Mouse (Mus musculus) heart, embryonic 13.5 days (tissue): ENCODE measurements around the gene Vezt. TPM values are rescaled to one million over a fixed set of nuclear protein-coding genes. Genes with fewer than 3 reads are reported as not detected.

Source experiments
- ATAC-seq: fragments of 200-750 bp; cut with Nextera tagmentation; 2 replicates; pipeline ENCODE4 v1.8.0; 2017; ENCODE audit warnings: moderate TSS enrichment; ENCODE audit not compliant: insufficient number of reproducible peaks, low FRiP score, low TSS enrichment; ENCODE audit errors: extremely low read depth
- H3K27ac ChIP-seq: fragments of 300-500 bp; sonication (generic); replicated peaks from 2 replicates; pipeline ENCODE4 v1.5.1; 2015; ENCODE audit warnings: moderate library complexity, mild to moderate bottlenecking, inconsistent platforms
- H3K27me3 ChIP-seq: fragments of 300-500 bp; sonication (generic); replicated peaks from 2 replicates; pipeline ENCODE4 v1.6.1; 2015; ENCODE audit warnings: mild to moderate bottlenecking, inconsistent platforms
- H3K36me3 ChIP-seq: fragments of 300-500 bp; sonication (generic); 2 replicates; pipeline ENCODE4 v1.6.1; 2015; ENCODE audit warnings: mild to moderate bottlenecking, inconsistent platforms
- H3K4me1 ChIP-seq: fragments of 300-500 bp; sonication (generic); 2 replicates; pipeline ENCODE4 v1.6.1; 2015; ENCODE audit warnings: inconsistent platforms
- H3K4me2 ChIP-seq: fragments of 300-500 bp; sonication (generic); 2 replicates; pipeline ENCODE4 v1.6.1; 2015; ENCODE audit warnings: inconsistent platforms, mild to moderate bottlenecking, moderate library complexity
- H3K4me3 ChIP-seq: fragments of 300-500 bp; sonication (generic); 2 replicates; pipeline ENCODE4 v1.5.1; 2015; ENCODE audit warnings: moderate library complexity, mild to moderate bottlenecking, inconsistent platforms
- H3K9ac ChIP-seq: fragments of 300-500 bp; sonication (generic); 2 replicates; pipeline ENCODE4 v1.6.1; 2015; ENCODE audit warnings: inconsistent platforms, mild to moderate bottlenecking, moderate library complexity
- H3K9me3 ChIP-seq: fragments of 300-500 bp; sonication (generic); 2 replicates; pipeline ENCODE4 v1.6.1; 2016; ENCODE audit warnings: inconsistent platforms
- WGBS: fragments of 180-500 bp; shearing (Covaris S2); methylation state at CpG from one replicate; pipeline ENCODE4 v1.1.7; 2015; ENCODE audit warnings: mixed read lengths; 5-methylcytosine and 5-hydroxymethylcytosine counted together
- polyA plus RNA-seq: library from polyadenylated mRNA; unstranded; fragments of >200 nt; fragmentation: Nextera tagmentation; extraction: Ambion mirVana; gene quantifications from 2 replicates; pipeline ENCODE4 v1.2.1, GENCODE M21; 2015

Vezt gene
- polyA plus RNA-seq, 1 experiment from 2014 or later: 23.2 TPM

DNA sequence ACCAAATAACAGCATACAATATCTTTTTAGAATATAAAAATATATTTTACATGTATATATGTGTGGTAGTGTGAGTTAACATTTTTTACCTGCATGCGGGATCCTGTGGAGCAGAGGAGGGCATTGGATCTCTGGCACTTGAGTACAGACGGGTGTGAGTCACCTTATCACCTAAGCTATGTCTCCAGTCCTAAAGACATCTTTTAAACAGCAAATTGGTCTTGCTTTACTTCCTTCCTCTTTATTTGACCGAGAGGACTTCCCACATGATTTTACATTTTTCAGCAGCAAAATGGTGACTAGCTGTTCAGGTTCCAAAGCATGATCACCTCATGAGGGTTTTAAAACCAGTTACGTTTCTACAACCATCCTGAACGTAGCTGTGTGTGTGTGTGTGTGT lies 124.3 kb downstream of the Vezt start:
- 0 out of 2 replicates have a peak, but pooled peaks cover 5% of the 10 kb centered on the region for H3K4me1 ChIP-seq
- ATAC-seq: no peak
- H3K4me2 ChIP-seq: no peak overlapping the region
- no peaks in the 10 kb centered on the region for H3K27me3 ChIP-seq
- no peak overlapping the region for H3K4me3 ChIP-seq
- H3K36me3 ChIP-seq: no peaks in the 10 kb centered on the region
- H3K27ac ChIP-seq: no peak overlapping the region
- no peaks in the 10 kb centered on the region for H3K9me3 ChIP-seq
- no peak overlapping the region for H3K9ac ChIP-seq
- WGBS: 58% methylated on average over 5 of the region's 5 CpGs

DNA sequence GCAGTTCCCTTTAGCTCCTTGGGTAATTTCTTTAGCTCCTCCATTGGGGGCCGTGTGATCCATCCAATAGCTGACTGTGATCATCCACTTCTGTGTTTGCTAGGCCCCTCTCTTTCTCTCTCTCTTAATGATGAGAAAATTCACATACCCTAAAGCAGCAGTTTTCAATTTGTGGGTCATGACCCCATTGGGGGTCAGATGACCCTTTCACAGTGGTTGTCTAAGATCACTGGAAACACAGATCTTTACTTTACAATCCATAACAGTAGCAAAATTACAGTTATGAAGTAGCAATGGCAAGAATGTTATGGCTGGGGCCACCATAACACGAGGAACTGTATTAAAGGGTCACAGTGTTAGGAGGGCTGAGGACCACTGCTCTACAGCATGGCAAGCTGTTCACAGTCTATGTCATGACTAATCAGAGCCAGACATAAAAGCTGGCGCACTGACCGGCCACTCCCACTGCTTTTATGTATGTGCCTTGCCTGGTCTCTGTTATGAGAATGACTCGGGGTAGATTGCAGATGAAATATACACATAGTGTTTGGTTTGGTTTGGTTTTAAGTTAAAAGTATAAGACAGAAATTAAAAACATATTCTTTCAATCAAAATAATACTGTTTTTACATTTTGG lies 125.7 kb downstream of the Vezt start:
- 68% methylated on average over 5 of the region's 5 CpGs for WGBS
- Histone ChIP-seq H3K9me3 (no peaks in the 10 kb centered on the region), H3K9ac (no peak overlapping the region)

DNA sequence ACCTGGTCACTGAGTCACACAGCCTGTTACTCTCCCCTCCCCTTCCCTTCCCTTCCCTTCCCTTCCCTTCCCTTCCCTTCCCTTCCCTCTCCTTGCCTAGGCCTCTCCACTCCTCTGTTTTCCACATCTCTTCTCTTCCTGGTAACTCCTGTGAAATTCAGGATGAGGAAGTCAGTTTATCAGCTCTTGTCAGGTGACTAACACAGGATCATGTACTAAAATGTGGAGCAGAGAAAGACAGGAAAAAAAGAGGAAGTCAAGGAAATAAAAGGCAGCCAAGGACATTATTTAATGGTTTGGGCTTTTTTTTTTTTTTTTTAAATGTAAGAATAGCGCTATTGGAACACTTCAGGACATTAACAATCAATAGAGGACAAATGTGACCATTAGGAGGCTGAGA lies 126.6 kb downstream of the Vezt start:
- Histone ChIP-seq H3K36me3 (no peaks in the 10 kb centered on the region), H3K4me3 (no peak overlapping the region), H3K27ac (no peak overlapping the region), H3K9ac (no peak overlapping the region), H3K27me3 (no peaks in the 10 kb centered on the region), H3K9me3 (no peaks in the 10 kb centered on the region), H3K4me1 (0 out of 2 replicates have a peak, but pooled peaks cover 5% of the 10 kb centered on the region), H3K4me2 (no peak overlapping the region)
- no peak for ATAC-seq
- WGBS: 97% methylated on average over 1 of the region's 1 CpGs

More for the DNA sequence above, 125.7 kb downstream of the Vezt start:
- ATAC-seq: no peak
- Histone ChIP-seq H3K4me3 (no peak overlapping the region), H3K36me3 (no peaks in the 10 kb centered on the region), H3K27me3 (no peaks in the 10 kb centered on the region), H3K27ac (no peak overlapping the region), H3K4me2 (no peak overlapping the region), H3K4me1 (0 out of 2 replicates have a peak, but pooled peaks cover 5% of the 10 kb centered on the region)

DNA sequence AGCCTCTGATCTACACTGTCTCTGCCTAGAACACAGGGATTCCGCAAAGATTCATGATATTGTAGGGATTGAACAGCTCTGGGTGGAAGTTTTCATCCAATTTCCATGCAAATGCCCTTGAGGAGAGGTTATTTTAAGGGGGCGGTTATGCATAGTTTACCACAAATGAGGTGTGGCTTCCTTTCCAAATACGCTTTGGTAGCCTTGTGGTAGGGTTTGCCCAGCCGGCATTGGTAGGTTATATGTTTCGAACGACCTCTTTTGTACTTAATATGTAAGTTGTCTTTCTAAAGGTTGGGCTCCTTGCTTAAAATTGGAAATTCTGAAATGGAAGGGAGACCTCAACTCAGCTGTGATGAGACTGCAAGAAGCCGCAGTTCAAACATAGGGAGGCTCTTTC lies 127.1 kb downstream of the Vezt start:
- Histone ChIP-seq H3K4me2 (no peak overlapping the region), H3K36me3 (no peaks in the 10 kb centered on the region), H3K9me3 (no peaks in the 10 kb centered on the region), H3K27ac (no peak overlapping the region), H3K4me1 (0 out of 2 replicates have a peak, but pooled peaks cover 5% of the 10 kb centered on the region), H3K4me3 (no peak overlapping the region), H3K9ac (no peak overlapping the region), H3K27me3 (no peaks in the 10 kb centered on the region)
- ATAC-seq: no peak
- 86% methylated on average over 7 of the region's 7 CpGs for WGBS

GRCm38 (mm10) chr10:93907376-93907775 lies 128.2 kb downstream of the Vezt start:
- H3K4me1 ChIP-seq: no peaks in the 10 kb centered on the region
- no peaks in the 10 kb centered on the region for H3K27me3 ChIP-seq
- H3K9ac ChIP-seq: no peak overlapping the region
- no peak overlapping the region for H3K4me3 ChIP-seq
- no peaks in the 10 kb centered on the region for H3K36me3 ChIP-seq
- no peak for ATAC-seq
- H3K9me3 ChIP-seq: no peaks in the 10 kb centered on the region
- no peak overlapping the region for H3K27ac ChIP-seq
- no peak overlapping the region for H3K4me2 ChIP-seq
- 55% methylated on average over 10 of the region's 10 CpGs for WGBS

- H3K4me1 ChIP-seq: no peaks in the 10 kb centered on the region
- no peak overlapping the region for H3K4me3 ChIP-seq
- WGBS: 66% methylated on average over 11 of the region's 11 CpGs
- no peaks in the 10 kb centered on the region for H3K36me3 ChIP-seq
- no peak overlapping the region for H3K9ac ChIP-seq
- ATAC-seq: no peak
- no peaks in the 10 kb centered on the region for H3K27me3 ChIP-seq
- no peak overlapping the region for H3K4me2 ChIP-seq
- H3K9me3 ChIP-seq: no peaks in the 10 kb centered on the region
- no peak overlapping the region for H3K27ac ChIP-seq
These were observed 135.7 kb downstream of the Vezt start for GRCm38 (mm10) chr10:93899907-93900306.

DNA sequence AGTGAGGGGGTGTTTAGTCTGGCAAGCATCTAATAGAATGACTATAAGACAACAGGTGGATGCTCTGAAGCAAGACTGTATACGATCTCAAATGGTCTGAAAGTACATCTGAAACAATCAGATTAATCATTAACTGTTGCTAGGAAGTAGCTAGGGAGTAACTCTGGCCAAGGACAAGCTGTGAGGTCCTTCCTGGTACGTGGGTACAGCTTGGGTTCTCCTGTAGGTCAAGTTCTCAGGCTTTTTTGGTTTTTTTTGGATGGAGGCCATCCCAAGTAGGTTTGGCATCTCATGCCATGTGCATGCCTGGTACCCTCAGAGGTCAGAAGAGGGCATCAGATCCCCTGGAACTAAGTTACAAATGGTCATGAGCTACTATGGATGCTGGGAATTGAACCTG lies 136.3 kb downstream of the Vezt start:
- no peak for ATAC-seq
- WGBS: 66% methylated on average over 2 of the region's 2 CpGs
- H3K27ac ChIP-seq: no peak overlapping the region

GRCm38 (mm10) chr10:93897043-93897646 lies 138.5 kb downstream of the Vezt start, which contains the start of gene Metap2:
Gene Metap2, minus strand, starts transcription at chr10:93897093.
- ATAC-seq: no peak; the same call in 1 of the 2 replicates
- H3K27me3 ChIP-seq: no peaks in the 10 kb centered on the region
- H3K9me3 ChIP-seq: no peaks in the 10 kb centered on the region
- H3K4me3 ChIP-seq: no peak within 1 kb of the TSS
- 64% methylated on average over 7 of the region's 7 CpGs for WGBS
- no peaks in the 10 kb centered on the region for H3K4me1 ChIP-seq
- H3K9ac ChIP-seq: no peak within 1 kb of the TSS
- H3K36me3 ChIP-seq: no peaks in the 10 kb centered on the region
- no peak within 1 kb of the TSS for H3K27ac ChIP-seq
- H3K4me2 ChIP-seq: no peak within 1 kb of the TSS

More for the DNA sequence above, 136.3 kb downstream of the Vezt start:
- H3K4me1 ChIP-seq: no peaks in the 10 kb centered on the region
- no peak overlapping the region for H3K4me3 ChIP-seq
- H3K9ac ChIP-seq: no peak overlapping the region
- no peaks in the 10 kb centered on the region for H3K27me3 ChIP-seq
- H3K36me3 ChIP-seq: no peaks in the 10 kb centered on the region
- no peak overlapping the region for H3K4me2 ChIP-seq
- no peaks in the 10 kb centered on the region for H3K9me3 ChIP-seq

GRCm38 (mm10) chr10:93892551-93892950 lies 143.1 kb downstream of the Vezt start:
- no peak overlapping the region for H3K27ac ChIP-seq
- H3K27me3 ChIP-seq: no peaks in the 10 kb centered on the region
- H3K4me3 ChIP-seq: no peak overlapping the region
- no peak overlapping the region for H3K4me2 ChIP-seq
- H3K9me3 ChIP-seq: no peaks in the 10 kb centered on the region
- ATAC-seq: no peak
- 84% methylated on average over 4 of the region's 4 CpGs for WGBS
- H3K9ac ChIP-seq: no peak overlapping the region
- H3K4me1 ChIP-seq: peaks cover 12% of the 10 kb centered on the region
- H3K36me3 ChIP-seq: no peaks in the 10 kb centered on the region

DNA sequence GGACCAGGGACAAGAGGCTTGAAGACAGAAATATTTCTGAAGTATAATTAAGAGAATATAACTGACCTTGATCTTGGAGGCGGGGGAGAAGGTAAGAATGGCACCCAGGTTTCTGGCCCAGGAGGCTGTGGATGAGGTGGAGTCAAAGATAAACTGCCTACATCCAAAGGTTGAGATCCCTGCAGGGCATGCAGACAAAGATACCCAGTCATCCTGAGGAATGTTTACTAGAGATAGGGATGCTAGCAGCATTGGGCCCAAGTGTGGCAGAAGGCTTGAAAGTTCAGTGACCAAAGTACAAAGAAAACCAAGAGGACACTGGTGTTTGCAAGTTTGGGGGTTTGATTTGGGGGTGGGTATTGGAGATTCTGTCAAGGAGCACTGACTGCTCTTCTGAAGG lies 144.6 kb downstream of the Vezt start:
- peaks cover 11% of the 10 kb centered on the region for H3K36me3 ChIP-seq
- H3K27me3 ChIP-seq: no peaks in the 10 kb centered on the region
- whole genome bisulfite sequencing: 77% methylated on average over 1 of the region's 1 CpGs
- peaks cover 12% of the 10 kb centered on the region for H3K4me1 ChIP-seq
- ATAC-seq: no peak
- no peak overlapping the region for H3K9ac ChIP-seq
- H3K4me3 ChIP-seq: peak overlapping the region; percentile 93; the same call in 1 of the 2 replicates
- H3K27ac ChIP-seq: no peak overlapping the region; the same call in 1 of the 2 replicates
- peak overlapping the region; percentile 86 for H3K4me2 ChIP-seq
- no peaks in the 10 kb centered on the region for H3K9me3 ChIP-seq

DNA sequence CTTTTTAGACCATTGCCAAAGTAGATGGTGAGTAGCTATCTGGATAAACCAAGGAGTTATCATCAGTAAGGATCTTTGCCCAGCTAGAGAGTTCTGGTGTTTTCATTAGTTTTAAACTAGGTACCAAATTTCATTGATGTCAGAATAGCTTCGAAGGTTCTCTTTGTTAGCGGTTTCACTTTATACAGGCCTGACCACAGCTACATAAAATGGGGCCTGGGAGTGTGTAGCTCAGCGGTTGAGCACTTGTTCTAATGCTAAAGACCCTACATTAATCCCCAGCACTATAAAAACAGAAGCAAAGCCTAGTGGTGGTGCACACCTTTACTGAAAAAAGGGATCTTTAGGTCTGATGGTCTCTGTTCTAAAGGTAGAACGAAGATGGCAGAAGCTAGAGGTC lies 145.1 kb downstream of the Vezt start:
- peak overlapping the region; percentile 86 for H3K4me2 ChIP-seq
- no peak overlapping the region; the same call in 1 of the 2 replicates for H3K27ac ChIP-seq

More for the DNA sequence above, 145.1 kb downstream of the Vezt start:
- Histone ChIP-seq H3K9me3 (no peaks in the 10 kb centered on the region), H3K4me3 (peak overlapping the region; percentile 93; the same call in 1 of the 2 replicates), H3K4me1 (peaks cover 12% of the 10 kb centered on the region), H3K36me3 (peaks cover 15% of the 10 kb centered on the region), H3K9ac (peak overlapping the region; percentile 98; the same call in 1 of the 2 replicates), H3K27me3 (no peaks in the 10 kb centered on the region)
- 65% methylated on average over 4 of the region's 4 CpGs for WGBS
- ATAC-seq: no peak
